Mouse (Mus musculus): ENCODE measurements around the gene Olfr981.

GRCm38 (mm10) chr9:40050138-40050537 lies 28.9 kb downstream of the Olfr981 start:
- TF ChIP-seq CTCF (IDR thresholded peaks at IDR 0.05; ENCODE audit: insufficient read depth, low read depth, low read length), result no peak
- no peak for TF ChIP-seq POLR2A (IDR thresholded peaks at IDR 0.05; ENCODE audit: insufficient read depth, low read depth, low read length)
